Mouse (Mus musculus) right cerebral cortex, postnatal 4 days (tissue): Measurements from ENCODE around the gene Cdk5rap2.
A peak's percentile ranks its signal among the peaks of the same experiment; 100 is the strongest.

Experiments used
- DNase-seq: peaks from one replicate; pipeline ENCODE4 v3.0.0-alpha.2; 2022

Cdk5rap2 gene

GRCm38 (mm10) chr4:70259726-70260418, 150.4 kb downstream of the Cdk5rap2 start:
- no peak for DNase-seq

GRCm38 (mm10) chr4:70258826-70259225, 151.4 kb downstream of the Cdk5rap2 start:
- DNase-seq: no peak

- peak; percentile 79 for DNase-seq
Measured at GRCm38 (mm10) chr4:70258205-70258604, 152.0 kb downstream of the Cdk5rap2 start.

- no peak for DNase-seq
Measured at GRCm38 (mm10) chr4:70251782-70252181, 158.5 kb downstream of the Cdk5rap2 start.

GRCm38 (mm10) chr4:70245706-70246105, 164.5 kb downstream of the Cdk5rap2 start:
- no peak for DNase-seq

GRCm38 (mm10) chr4:70243561-70244120, 166.6 kb downstream of the Cdk5rap2 start:
- no peak for DNase-seq

GRCm38 (mm10) chr4:70239731-70240130, 170.5 kb downstream of the Cdk5rap2 start:
- no peak for DNase-seq

GRCm38 (mm10) chr4:70238862-70239261, 171.4 kb downstream of the Cdk5rap2 start:
- no peak for DNase-seq

- no peak for DNase-seq
Measured at GRCm38 (mm10) chr4:70232383-70232782, 177.9 kb downstream of the Cdk5rap2 start.

- no peak for DNase-seq
Measured at GRCm38 (mm10) chr4:70229874-70230273, 180.4 kb downstream of the Cdk5rap2 start.

- no peak for DNase-seq
Measured at GRCm38 (mm10) chr4:70228350-70228749, 181.9 kb downstream of the Cdk5rap2 start.

- no peak for DNase-seq
Measured at GRCm38 (mm10) chr4:70227667-70228066, 182.6 kb downstream of the Cdk5rap2 start.

- DNase-seq: no peak
Measured at GRCm38 (mm10) chr4:70224503-70224902, 185.7 kb downstream of the Cdk5rap2 start.

GRCm38 (mm10) chr4:70221878-70222277, 188.4 kb downstream of the Cdk5rap2 start:
- DNase-seq: no peak

- DNase-seq: no peak
Measured at GRCm38 (mm10) chr4:70221370-70221769, 188.9 kb downstream of the Cdk5rap2 start.

GRCm38 (mm10) chr4:70220277-70221180, 189.7 kb downstream of the Cdk5rap2 start:
- DNase-seq: no peak

GRCm38 (mm10) chr4:70219776-70220175, 190.5 kb downstream of the Cdk5rap2 start:
- DNase-seq: no peak

- DNase-seq: no peak
Measured at GRCm38 (mm10) chr4:70185971-70186370, 224.3 kb downstream of the Cdk5rap2 start.
